Mouse (Mus musculus): ENCODE data around the gene Pdzd2.

DNA sequence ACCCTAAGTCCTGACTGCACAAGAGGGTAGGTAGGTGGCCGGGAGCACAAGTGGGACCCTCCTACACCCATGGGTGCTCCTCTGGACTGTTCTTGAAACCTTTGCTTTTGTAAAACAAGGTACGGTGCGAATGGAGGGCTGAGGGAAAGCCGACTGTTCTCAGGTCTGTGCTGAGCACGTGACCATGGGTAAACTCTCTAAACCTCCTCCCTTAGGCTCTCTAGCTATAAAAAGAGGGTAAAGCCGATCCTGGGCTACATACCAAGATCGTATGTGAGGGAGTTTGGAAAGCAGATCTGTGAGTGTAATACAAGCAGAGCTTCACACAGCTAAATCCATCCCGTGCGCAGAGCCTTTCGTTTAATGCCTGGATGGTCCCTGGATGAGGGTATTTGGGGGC is 23.4 kb upstream of the Pdzd2 start:
- TF ChIP-seq CTCF (IDR thresholded peaks at IDR 0.05; ENCODE audit: extremely low read depth, insufficient read depth, insufficient read length, insufficient replicate concordance) (no peak), POLR2A (IDR thresholded peaks at IDR 0.05; ENCODE audit: low read depth, low read length) (no peak)

Measured in spleen, adult 2 months (tissue).